Mouse (Mus musculus) neural tube, embryonic 12.5 days (tissue): Measurements from ENCODE around the gene Zfp180. TPM values are rescaled to one million over a fixed set of nuclear protein-coding genes. Genes with fewer than 3 reads are reported as not detected.

Experiments used
- ATAC-seq: fragments of 200-750 bp; cut with Nextera tagmentation; 2 replicates; pipeline ENCODE4 v1.8.0; 2017; ENCODE audit warnings: low read depth, mild to moderate bottlenecking, moderate TSS enrichment, moderate library complexity; ENCODE audit not compliant: low FRiP score
- H3K27ac ChIP-seq: fragments of 300-500 bp; sonication (generic); 2 replicates; pipeline ENCODE4 v1.5.1; 2016
- H3K27me3 ChIP-seq: fragments of 300-500 bp; sonication (generic); replicated peaks from 2 replicates; pipeline ENCODE4 v1.6.1; 2016; ENCODE audit warnings: mild to moderate bottlenecking
- H3K36me3 ChIP-seq: fragments of 300-500 bp; sonication (generic); 2 replicates; pipeline ENCODE4 v1.6.1; 2016; ENCODE audit warnings: mild to moderate bottlenecking
- H3K4me1 ChIP-seq: fragments of 300-500 bp; sonication (generic); 2 replicates; pipeline ENCODE4 v1.6.1; 2016
- H3K4me2 ChIP-seq: fragments of 300-500 bp; sonication (generic); replicated peaks from 2 replicates; pipeline ENCODE4 v1.6.1; 2016; ENCODE audit warnings: mild to moderate bottlenecking
- H3K4me3 ChIP-seq: fragments of 300-500 bp; sonication (generic); 2 replicates; pipeline ENCODE4 v1.5.1; 2016
- H3K9ac ChIP-seq: fragments of 300-500 bp; sonication (generic); 2 replicates; pipeline ENCODE4 v1.6.1; 2016; ENCODE audit warnings: mild to moderate bottlenecking
- H3K9me3 ChIP-seq: fragments of 300-500 bp; sonication (generic); 2 replicates; pipeline ENCODE4 v1.6.1; 2016; ENCODE audit warnings: mild to moderate bottlenecking
- WGBS: fragments of 180-500 bp; shearing (Covaris S2); methylation state at CpG from one replicate; pipeline ENCODE4 v1.1.7; 2016; 5-methylcytosine and 5-hydroxymethylcytosine counted together
- polyA plus RNA-seq: library from polyadenylated mRNA; unstranded; fragments of >200 nt; fragmentation: Nextera tagmentation; extraction: Ambion mirVana; gene quantifications from 2 replicates; pipeline ENCODE4 v1.2.1, GENCODE M21; 2016

Gene Zfp180
- polyA plus RNA-seq, 1 experiment from 2014 or later: 30.5 TPM

- Histone ChIP-seq H3K36me3 (peaks cover 16% of the 10 kb centered on the region), H3K4me3 (peak overlapping the region; percentile 63), H3K9ac (peak overlapping the region; percentile 69), H3K27me3 (no peaks in the 10 kb centered on the region), H3K27ac (no peak overlapping the region), H3K4me1 (peaks cover 8% of the 10 kb centered on the region), H3K9me3 (peaks cover 21% of the 10 kb centered on the region), H3K4me2 (peak overlapping the region; percentile 82)
- ATAC-seq: no peak
- 14% methylated on average over 12 of the region's 12 CpGs for WGBS
These were observed 31.3 kb downstream of the Zfp180 start for GRCm38 (mm10) chr7:24113001-24113400.

GRCm38 (mm10) chr7:24116655-24117054 is 34.9 kb downstream of the Zfp180 start:
- 82% methylated on average over 4 of the region's 4 CpGs for WGBS
- Histone ChIP-seq H3K4me1 (peaks cover 8% of the 10 kb centered on the region), H3K4me3 (no peak overlapping the region), H3K36me3 (no peaks in the 10 kb centered on the region), H3K27ac (no peak overlapping the region), H3K27me3 (no peaks in the 10 kb centered on the region), H3K4me2 (no peak overlapping the region), H3K9ac (no peak overlapping the region), H3K9me3 (no peaks in the 10 kb centered on the region)
- ATAC-seq: no peak

- ATAC-seq: peak; percentile 27
- Histone ChIP-seq H3K9me3 (no peaks in the 10 kb centered on the region), H3K9ac (peak overlapping the region; percentile 56), H3K4me1 (peaks cover 11% of the 10 kb centered on the region), H3K4me2 (peak overlapping the region; percentile 74), H3K27me3 (no peaks in the 10 kb centered on the region), H3K36me3 (peaks cover 26% of the 10 kb centered on the region), H3K27ac (no peak overlapping the region), H3K4me3 (peak overlapping the region; percentile 61)
- WGBS: 19% methylated on average over 6 of the region's 6 CpGs
These were observed 51.8 kb downstream of the Zfp180 start for GRCm38 (mm10) chr7:24133425-24133995.

GRCm38 (mm10) chr7:24133996-24134828 is 52.5 kb downstream of the Zfp180 start, which contains the start of gene Zfp235:
Zfp235 (plus strand) TSS chr7:24134169.
- H3K27ac ChIP-seq: no peak within 1 kb of the TSS
- H3K4me2 ChIP-seq: peak within 1 kb of the TSS; percentile 74
- H3K4me1 ChIP-seq: peaks cover 11% of the 10 kb centered on the region
- H3K9ac ChIP-seq: peak within 1 kb of the TSS; percentile 68
- no peaks in the 10 kb centered on the region for H3K27me3 ChIP-seq
- 3% methylated on average over 32 of the region's 32 CpGs for WGBS
- peak within 1 kb of the TSS; percentile 61 for H3K4me3 ChIP-seq
- no peaks in the 10 kb centered on the region for H3K9me3 ChIP-seq
- peak; percentile 94 for ATAC-seq
- peaks cover 33% of the 10 kb centered on the region for H3K36me3 ChIP-seq

GRCm38 (mm10) chr7:24142566-24142965 is 60.8 kb downstream of the Zfp180 start:
- no peaks in the 10 kb centered on the region for H3K27me3 ChIP-seq
- no peak overlapping the region for H3K27ac ChIP-seq
- no peaks in the 10 kb centered on the region for H3K9me3 ChIP-seq
- peaks cover 49% of the 10 kb centered on the region for H3K36me3 ChIP-seq
- no peak overlapping the region for H3K9ac ChIP-seq
- H3K4me1 ChIP-seq: no peaks in the 10 kb centered on the region
- no peak for ATAC-seq
- no peak overlapping the region for H3K4me3 ChIP-seq
- H3K4me2 ChIP-seq: no peak overlapping the region
- WGBS: 92% methylated on average over 6 of the region's 6 CpGs

- no peak for ATAC-seq
- Histone ChIP-seq H3K9ac (no peak overlapping the region), H3K9me3 (no peaks in the 10 kb centered on the region), H3K4me3 (no peak overlapping the region), H3K27me3 (no peaks in the 10 kb centered on the region), H3K4me1 (no peaks in the 10 kb centered on the region), H3K36me3 (no peaks in the 10 kb centered on the region), H3K4me2 (no peak overlapping the region), H3K27ac (no peak overlapping the region)
- WGBS: 10% methylated on average over 1 of the region's 1 CpGs
These were observed 71.5 kb downstream of the Zfp180 start for GRCm38 (mm10) chr7:24153272-24153671.

Other genes starting within 250 kb of the Zfp180 start
- gene Vmn1r176, start 244.6 kb upstream of the Zfp180 start, polyA plus RNA-seq: not detected in 2 replicates
- gene Vmn1r177, start 215.5 kb upstream of the Zfp180 start, polyA plus RNA-seq: not detected in 2 replicates
- not detected in 2 replicates for gene Vmn1r178, start 189.9 kb upstream of the Zfp180 start, polyA plus RNA-seq
- not detected in 2 replicates for gene Vmn1r179, start 154.9 kb upstream of the Zfp180 start, polyA plus RNA-seq
- gene Vmn1r180, start 131.3 kb upstream of the Zfp180 start, polyA plus RNA-seq: not detected in 2 replicates
- gene Vmn1r181, start 107.3 kb upstream of the Zfp180 start, polyA plus RNA-seq: not detected in 2 replicates
- gene V1rd19, start 80.2 kb upstream of the Zfp180 start, polyA plus RNA-seq: not detected in 2 replicates
- not detected in 2 replicates for gene Vmn1r183, start 28.7 kb upstream of the Zfp180 start, polyA plus RNA-seq
- 6.6 and 7.3 TPM in 2 replicates for gene Zfp112, start 30.4 kb downstream of the Zfp180 start, polyA plus RNA-seq
- gene Zfp235, start 52.2 kb downstream of the Zfp180 start, polyA plus RNA-seq: 14.9 and 18.5 TPM in 2 replicates
- gene Zfp114, start 93.1 kb downstream of the Zfp180 start, polyA plus RNA-seq: 4.9 and 6.1 TPM in 2 replicates
- 8.2 and 8.8 TPM in 2 replicates for gene Zfp111, start 129.5 kb downstream of the Zfp180 start, polyA plus RNA-seq
- gene Zfp109, start 155.6 kb downstream of the Zfp180 start, polyA plus RNA-seq: 4.3 and 4.4 TPM in 2 replicates
- 3.3 and 3.7 TPM in 2 replicates for gene Zfp108, start 172.9 kb downstream of the Zfp180 start, polyA plus RNA-seq
- gene Zfp93, start 188.5 kb downstream of the Zfp180 start, polyA plus RNA-seq: 7.1 and 7.2 TPM in 2 replicates
- 41.3 and 43.7 TPM in 2 replicates for gene Zfp61, start 219.3 kb downstream of the Zfp180 start, polyA plus RNA-seq
- gene Zfp94, start 234.7 kb downstream of the Zfp180 start, polyA plus RNA-seq: 16.3 and 18.4 TPM in 2 replicates